Mouse (Mus musculus): ENCODE results near the gene Kdm8.

DNA sequence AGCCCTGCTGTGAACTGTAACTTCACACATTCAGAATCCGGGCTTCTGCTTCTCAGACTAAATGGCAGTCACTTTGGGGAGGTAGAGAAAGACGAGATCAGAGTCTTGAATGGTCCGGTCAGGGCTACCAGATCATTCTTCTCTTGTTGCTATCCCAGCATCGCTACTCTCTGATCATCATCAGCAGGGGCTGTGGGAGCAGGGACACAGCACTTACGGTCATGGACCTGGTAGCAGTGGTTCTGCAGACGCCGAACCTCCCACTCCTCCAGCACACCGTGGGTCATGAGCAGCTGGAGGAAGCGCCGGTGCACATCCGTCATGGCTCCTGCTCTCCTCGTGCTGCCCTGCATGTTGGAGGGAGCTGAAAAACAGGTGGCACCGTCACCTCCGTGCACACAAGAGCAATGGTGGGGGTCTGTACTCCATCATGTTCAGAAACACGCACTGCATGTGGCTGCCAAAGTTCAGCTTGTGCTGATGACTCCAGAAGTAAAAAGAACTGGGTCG lies 41.7 kb downstream of the Kdm8 start:
- TF ChIP-seq CTCF (conservative IDR thresholded peaks at IDR 0.05; ENCODE audit: low read length) = no peak
- TF ChIP-seq POU5F1 (IDR thresholded peaks at IDR 0.05; ENCODE audit: borderline replicate concordance, low read length) = no peak
